Mouse (Mus musculus): ENCODE measurements around the gene Ldlrap1.

DNA sequence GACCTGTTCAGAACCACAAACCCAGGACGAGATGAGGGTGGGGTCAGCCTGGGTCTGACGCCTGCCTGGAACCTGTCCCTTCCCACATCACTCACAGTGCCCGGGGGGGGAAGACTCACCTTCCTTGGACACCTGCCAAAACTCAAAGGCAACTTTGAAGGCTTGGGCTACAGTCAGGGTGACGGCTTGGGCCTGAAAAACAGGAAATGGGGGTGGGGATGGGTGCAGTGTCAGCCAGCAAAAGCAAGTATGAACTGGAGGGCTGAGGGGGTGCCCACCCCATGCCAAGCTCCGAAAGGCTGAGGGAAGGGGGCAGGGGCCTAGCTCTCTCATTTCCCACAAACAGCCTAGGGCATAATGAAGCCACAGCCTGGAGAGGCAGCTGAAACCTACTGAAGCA is 17.6 kb downstream of the Ldlrap1 start:
- TF ChIP-seq CTCF (IDR thresholded peaks at IDR 0.05; ENCODE audit: control insufficient read depth, insufficient read depth, insufficient replicate concordance, low read depth, low read length), result no peak
- no peak for TF ChIP-seq POLR2A (IDR thresholded peaks at IDR 0.05; ENCODE audit: control insufficient read depth, low read depth, low read length)

All from testis, adult 2 months (tissue).